Mouse (Mus musculus) left cerebral cortex, adult 11 months (tissue): Measurements from ENCODE around the gene Tmem14c.

ENCODE experiments used
- DNase-seq: peaks from one replicate; pipeline ENCODE4 v3.0.0; 2022; ENCODE audit warnings: low spot score

The Tmem14c gene

GRCm38 (mm10) chr13:41008946-41009345 is 7.1 kb upstream of the Tmem14c start:
- no peak for DNase-seq

GRCm38 (mm10) chr13:41016797-41017405 is 809 bp downstream of the Tmem14c start:
- DNase-seq = no peak

GRCm38 (mm10) chr13:41017832-41018231 is 1.7 kb downstream of the Tmem14c start:
- DNase-seq = no peak

- DNase-seq = no peak
Measured at GRCm38 (mm10) chr13:41018236-41018635, 2.1 kb downstream of the Tmem14c start.

GRCm38 (mm10) chr13:41018756-41019591 is 2.9 kb downstream of the Tmem14c start:
- no peak for DNase-seq

- no peak for DNase-seq
Measured at GRCm38 (mm10) chr13:41020494-41020893, 4.4 kb downstream of the Tmem14c start.

- no peak for DNase-seq
Measured at GRCm38 (mm10) chr13:41021607-41022006, 5.5 kb downstream of the Tmem14c start.

GRCm38 (mm10) chr13:41022099-41022498 is 6.0 kb downstream of the Tmem14c start:
- no peak for DNase-seq

GRCm38 (mm10) chr13:41030098-41030497 is 14.0 kb downstream of the Tmem14c start:
- no peak for DNase-seq

GRCm38 (mm10) chr13:41042511-41042910 is 26.4 kb downstream of the Tmem14c start:
- no peak for DNase-seq

- DNase-seq = no peak
Measured at GRCm38 (mm10) chr13:41045901-41046300, 29.8 kb downstream of the Tmem14c start.

- no peak for DNase-seq
Measured at GRCm38 (mm10) chr13:41047280-41047679, 31.2 kb downstream of the Tmem14c start.

GRCm38 (mm10) chr13:41051965-41052364 is 35.9 kb downstream of the Tmem14c start:
- no peak for DNase-seq

- no peak for DNase-seq
Measured at GRCm38 (mm10) chr13:41067618-41068017, 51.5 kb downstream of the Tmem14c start.

GRCm38 (mm10) chr13:41071617-41072016 is 55.5 kb downstream of the Tmem14c start:
- DNase-seq = no peak
